Mouse (Mus musculus): Measurements from ENCODE around the gene Eps8l1.

- TF ChIP-seq POLR2A (IDR thresholded peaks at IDR 0.05; ENCODE audit: insufficient read depth, low read length) = no peak
- peak; percentile 76 for TF ChIP-seq CTCF (IDR thresholded peaks at IDR 0.05; ENCODE audit: low read depth, low read length)
- TF ChIP-seq EP300 (IDR thresholded peaks at IDR 0.05; ENCODE audit: insufficient read depth, low read depth, low read length) = no peak
Observed at GRCm38 (mm10) chr7:4471179-4471555, 10.7 kb downstream of the Eps8l1 start.
